Mouse (Mus musculus): ENCODE results near the gene Kidins220.

Gene Kidins220

DNA sequence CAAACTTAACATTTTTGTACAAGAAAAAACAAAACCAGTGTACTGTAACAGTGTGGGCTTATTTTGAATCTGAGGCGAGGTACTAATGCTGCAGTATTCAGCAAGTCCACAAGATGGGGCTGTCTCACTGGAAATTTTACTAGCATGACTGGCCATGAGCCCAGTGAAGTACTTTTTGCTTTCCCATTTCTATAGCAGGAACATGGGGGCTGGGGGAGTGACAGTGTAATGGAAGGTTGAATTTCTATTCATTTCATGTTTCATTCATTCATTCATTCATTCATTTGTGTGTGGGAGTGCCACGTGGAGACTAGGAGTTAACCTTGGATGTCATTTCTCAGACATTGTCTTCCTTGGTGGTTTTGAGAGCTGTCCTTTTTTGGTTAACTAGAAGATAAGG lies 52.7 kb downstream of the Kidins220 start:
- peak; percentile 63 for DNase-seq

DNA sequence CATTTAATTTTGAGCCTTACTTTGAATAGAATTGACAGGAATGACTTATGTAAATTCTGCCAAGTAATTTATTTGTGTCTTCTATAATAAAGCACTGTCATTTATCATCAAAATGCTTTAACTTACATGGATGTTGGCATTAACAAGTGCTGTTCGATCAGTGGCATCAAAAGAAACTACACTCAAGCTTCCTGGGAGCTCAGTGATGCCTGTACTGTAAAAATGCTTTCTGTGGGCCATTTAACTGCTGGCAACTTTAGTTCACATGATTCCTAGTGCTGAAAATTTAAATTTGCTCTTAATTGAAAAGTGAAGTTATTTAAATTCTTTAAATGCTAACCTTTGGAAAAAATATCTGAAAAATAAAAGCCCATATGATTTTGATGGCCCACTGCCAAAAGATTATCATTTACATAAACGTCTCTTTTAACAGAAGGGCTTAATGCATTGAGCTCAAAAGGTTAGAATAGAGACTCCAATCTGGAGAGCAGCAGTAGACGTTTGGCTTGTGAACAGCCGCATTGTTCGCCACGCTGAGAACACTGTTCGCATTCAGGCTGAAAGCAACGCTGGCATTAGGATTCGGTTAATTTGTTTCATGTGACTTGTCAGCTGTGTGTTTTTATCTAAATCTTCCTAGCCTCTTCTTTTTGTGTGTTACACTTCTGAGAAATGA lies 59.1 kb downstream of the Kidins220 start:
- DNase-seq: no peak

DNA sequence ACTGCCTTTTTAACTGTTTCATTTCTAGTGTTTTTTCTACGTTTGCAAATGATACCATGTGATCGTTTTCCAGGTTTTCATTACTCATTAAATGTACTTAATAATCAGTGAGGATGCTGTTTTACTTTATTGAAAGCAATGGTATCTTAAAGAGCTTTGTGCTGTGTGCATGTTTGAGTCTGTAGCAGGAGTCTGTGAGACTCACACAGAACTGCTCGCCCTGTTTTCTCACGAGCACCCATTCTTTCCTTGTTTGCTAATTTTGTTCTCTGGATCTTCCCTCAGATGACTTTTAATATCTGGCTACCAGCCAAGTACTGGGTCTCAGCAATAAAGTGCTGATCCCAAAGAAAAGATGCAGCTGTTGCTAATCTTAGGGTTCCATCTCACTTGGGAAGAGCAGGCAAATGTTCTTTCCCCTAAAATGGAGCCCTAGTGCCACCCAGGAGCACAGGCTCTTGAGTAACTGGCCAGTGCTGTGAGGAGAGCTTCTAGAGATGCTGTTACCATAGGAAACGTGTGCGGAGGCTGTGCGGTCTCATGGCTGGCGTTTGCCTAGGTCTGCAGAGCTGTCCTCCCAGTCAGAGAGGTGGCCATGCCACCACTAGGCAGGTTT lies 59.7 kb downstream of the Kidins220 start:
- peak; percentile 59 for DNase-seq

DNA sequence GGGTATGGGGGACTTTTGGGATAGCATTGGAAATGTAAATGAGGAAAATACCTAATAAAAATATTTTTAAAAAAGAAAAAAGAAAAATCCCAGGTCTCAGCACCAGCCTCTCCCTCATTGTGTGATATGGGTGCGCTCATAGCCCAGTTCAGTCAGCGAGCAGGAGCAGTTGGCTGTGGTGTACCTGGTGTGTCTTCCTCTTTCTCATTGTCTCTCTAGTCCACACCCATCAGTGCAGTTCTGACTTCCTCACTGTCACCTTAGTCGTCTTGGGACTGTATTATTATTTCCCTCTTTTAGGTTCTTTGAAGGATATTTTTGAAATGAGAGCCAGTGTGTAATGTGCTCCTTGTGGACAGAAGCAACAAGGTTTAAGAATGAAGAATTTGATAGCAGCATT lies 61.3 kb downstream of the Kidins220 start:
- DNase-seq: no peak

DNA sequence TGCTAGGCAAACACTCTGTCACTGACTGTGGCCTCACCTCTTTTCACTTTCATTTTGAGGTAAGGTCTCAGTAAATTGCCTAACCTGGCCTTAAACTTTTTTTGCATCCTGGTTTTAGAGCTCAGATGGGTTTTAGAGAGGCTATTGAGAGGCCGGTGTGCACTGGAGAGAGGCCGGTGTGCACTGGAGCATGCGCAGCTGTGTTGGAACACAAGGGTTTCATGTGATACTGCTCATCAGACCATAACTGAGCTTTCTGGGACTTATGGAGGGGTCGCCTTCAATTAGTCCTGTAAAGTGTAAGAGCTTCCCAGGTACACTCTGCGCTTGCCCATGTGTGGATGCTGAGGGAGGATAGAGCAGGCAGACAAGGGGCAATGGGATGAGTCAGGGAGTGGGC lies 62.5 kb downstream of the Kidins220 start:
- no peak for DNase-seq

DNA sequence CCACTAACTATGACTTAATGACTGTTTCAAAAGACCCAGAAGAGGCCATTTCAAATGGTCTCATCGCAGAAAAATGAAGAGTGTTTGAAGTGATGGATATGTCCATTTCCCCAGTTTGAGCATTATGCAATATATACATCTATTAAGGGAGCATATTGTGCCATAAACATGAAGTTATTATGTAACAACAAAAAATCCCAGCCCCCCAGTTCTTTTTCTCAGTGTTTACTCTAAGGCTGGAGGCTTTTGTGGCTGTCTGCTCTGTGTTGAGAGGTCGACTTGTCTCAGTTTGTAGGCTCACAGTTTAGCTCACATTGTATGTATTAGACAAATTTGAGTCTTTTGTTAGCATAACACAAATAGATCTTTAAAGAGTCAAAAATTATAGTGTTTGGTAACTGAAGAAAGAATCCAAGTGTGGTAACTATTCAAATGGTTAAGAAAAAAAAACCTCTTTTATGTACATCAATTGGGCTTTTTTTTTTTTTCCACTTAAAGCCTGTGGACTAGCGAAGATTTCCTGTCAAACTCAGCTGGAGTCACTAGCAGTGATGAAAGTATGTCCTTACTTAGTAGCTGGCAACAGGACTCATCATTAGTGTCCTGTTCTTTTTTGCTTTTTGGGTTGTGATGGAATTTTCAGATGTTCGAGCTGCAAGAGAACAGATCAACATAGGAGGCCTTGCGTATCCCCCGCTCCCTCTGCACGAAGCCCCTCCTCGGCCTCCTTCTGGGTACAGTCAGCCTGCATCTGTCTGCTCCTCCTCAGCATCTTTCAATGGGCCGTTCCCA lies 63.2 kb downstream of the Kidins220 start:
- no peak for DNase-seq

DNA sequence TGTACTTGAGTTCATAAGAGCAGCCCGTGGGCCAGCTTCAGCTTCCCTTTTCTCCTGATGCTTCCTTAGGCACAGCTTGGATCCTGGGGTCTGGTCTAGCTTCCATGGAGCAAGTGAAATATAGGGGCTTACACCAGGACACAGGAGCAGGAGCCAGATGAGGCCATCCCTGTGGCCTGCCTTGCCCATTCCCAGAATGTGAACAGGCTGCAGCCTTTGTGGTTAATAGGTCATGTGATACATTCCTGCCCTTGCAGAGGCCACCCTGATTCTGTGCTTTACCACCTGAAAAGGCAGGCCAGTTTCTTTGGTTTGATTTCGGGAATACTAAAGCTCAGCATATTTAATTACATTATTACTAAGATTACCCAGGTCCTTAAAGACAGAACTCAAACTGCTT lies 69.3 kb downstream of the Kidins220 start:
- no peak for DNase-seq

DNA sequence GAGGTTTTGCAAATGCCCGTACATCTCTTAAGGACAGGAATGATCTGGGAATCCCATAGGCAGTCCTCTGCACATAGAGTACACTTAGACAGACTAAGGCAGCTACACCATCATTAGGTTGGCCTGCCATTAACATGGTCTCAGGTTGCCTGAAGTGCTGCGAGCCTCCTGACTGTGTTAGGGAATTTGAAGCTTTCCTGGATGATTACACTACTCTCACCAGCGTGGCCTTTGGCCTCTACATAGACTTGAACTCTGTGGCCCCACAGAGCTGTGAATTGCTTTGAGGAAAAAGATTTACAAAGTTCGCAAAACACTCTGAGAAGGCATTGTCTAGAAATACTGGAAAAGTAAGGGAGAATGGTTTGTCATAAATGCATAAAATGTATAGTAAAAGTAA lies 69.9 kb downstream of the Kidins220 start:
- DNase-seq: no peak

DNA sequence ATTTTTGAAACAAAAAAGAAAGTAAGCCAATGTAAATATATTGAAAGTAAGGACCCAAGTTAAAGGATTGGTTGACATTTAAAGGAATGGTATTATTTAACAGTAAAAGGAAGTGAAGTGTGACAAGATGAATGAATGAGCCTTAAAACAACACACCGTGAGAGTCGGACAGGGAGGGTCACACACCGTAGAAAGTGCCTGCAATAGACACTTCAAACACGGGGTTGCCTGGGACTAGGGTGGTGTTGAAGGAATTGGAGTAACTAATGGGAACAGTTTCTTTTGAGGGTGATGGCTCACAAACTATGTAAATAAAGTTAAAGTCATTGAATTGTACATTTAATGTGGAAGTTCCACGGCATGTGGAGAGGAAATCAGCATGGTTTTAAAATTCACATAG lies 74.5 kb downstream of the Kidins220 start:
- no peak for DNase-seq

DNA sequence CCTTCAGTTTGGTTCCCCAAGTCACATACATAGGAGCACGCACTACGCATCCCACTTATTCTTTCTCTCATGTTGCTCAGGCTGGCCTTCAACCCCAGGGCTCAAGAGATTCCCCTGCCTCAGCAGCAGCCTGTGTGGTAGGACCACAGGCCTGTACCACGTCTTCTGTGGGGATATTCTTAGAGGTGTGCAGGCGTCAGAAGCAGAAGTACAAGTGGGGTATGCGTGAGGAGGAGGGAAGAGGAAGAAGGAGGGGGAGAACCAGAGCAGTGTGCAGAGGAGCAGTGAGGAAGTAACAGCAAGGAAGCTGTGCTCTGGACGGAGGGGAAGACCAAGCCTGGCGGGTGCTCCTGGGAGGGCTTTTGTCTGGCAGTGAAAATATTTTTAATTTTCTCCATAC lies 79.8 kb downstream of the Kidins220 start:
- no peak for DNase-seq

DNA sequence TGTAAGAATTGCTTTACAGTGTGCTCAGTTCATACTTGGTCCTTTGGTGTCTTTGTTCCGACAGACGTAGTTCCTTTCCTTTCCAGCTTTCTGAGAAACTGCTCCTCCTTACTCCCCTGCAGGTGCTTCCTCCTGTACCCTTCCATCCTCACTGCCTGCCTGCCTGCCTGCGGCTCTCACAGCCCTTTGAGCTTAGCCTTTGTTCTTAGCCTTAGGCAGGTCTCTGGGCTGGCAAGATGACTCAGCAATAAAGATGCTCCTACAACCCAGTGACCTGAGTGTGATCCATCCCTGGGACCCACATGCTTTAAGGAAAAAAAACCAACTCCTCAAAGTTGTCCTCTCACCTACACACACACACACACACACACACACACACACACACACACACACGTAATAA lies 80.2 kb downstream of the Kidins220 start:
- no peak for DNase-seq

DNA sequence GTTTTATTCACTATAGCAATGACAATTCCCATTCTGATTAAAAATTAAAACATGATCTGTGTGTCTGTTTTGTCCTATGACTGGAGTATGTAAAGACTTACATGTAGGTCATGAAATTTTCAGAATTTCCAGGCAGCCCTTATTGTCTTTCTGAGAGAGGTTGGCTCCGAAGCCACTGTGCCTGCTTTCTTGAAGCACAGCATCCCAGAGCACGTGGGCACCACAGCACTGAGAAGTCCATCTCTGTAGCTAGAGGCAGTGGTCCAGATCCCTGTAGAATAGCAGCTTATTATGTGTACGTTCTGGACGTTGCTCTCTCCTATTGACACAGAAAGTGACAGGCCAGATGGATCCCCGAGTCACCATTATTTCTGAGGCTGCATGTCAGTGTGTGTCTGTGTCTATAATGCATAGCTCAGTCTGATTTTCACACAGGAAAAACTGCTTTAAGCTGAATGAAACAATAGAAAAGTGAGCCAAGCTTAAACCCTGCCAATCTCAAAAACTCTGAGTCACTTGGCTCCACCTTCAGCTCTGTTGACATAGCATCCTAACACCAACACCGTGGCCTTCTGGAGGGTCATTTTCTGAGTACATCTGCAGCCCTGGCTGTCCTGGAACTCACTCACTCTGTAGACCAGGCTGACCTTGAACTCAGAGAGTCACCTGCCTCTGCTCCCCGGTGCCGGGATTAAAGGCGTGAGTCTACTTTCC lies 84.9 kb downstream of the Kidins220 start:
- no peak for DNase-seq

DNA sequence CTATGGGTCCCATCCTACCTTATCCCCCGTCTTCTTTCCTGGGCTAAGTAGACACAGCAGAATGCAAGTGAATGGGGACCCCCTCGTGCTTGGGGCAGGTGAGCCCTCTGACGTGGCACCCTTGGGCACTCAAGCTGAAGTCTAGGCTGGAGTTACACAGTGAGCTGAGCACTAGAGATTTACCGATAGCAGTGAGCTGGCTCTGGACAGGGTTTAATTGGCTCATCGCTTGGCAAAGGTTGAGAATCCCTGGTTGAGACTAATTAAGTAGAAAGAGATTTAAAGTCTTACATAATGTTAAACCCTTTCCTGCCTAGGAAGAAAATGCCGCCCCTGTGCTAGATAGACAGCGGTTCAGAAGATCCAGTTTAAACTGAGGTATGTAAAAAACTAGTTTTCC lies 86.2 kb downstream of the Kidins220 start:
- peak; percentile 25 for DNase-seq

DNA sequence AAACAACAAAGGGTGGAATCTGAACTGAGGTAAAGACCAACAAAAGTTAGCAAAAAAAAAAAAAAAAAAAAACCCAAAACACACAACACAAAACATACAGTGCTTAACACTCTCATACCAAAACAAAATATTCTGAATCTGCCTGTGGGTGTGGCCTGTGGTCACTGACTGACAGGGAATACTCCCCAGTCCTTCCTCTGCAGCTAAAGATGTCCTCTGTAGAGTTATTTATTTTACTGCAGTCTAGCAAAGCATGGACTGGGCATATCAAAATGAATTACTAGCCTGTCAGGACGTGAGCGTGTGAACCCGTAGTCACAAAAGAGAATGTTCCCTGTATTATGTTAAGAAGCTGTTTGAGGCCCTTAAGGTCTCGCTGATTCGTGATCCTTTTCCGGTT lies 87.5 kb downstream of the Kidins220 start:
- no peak for DNase-seq

DNA sequence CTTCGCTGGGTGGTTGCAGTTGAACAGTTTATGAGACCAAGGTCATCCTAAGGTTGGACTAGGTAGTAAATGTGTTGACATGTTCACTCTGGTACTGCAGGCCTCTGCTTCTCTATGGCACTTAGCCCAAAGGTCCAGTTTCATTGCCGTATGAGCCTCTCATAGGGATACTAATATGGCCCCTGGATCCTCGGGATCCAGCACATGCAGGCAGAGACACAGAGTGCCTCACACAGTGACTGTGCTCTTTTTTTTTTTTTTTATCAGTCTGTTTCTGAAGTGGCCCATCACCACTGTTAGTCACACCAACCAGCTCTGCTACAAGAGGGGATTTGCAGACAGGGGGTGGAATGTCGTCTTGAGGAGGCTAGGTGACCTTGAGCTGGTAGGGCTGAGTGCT lies 98.6 kb downstream of the Kidins220 start:
- DNase-seq: no peak

DNA sequence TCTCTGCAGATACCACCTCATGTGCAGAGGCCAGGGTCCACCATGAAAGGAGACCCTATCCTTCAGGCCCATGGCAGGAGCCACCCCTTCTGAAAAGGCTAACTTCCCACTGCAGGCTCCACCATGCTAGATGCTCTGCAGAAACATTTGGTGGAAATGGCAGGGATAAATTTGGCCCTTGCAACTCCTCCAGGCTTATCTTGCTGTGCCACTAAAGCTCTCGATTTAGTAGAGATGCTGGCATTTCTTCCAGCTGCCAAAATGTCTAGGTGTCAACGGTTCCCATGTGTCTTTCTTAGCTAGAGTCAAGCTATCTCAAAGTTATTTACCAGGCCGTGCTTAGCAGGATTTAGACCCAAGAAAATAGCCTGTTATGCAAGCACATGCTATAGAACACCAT lies 99.6 kb downstream of the Kidins220 start:
- DNase-seq: no peak

DNA sequence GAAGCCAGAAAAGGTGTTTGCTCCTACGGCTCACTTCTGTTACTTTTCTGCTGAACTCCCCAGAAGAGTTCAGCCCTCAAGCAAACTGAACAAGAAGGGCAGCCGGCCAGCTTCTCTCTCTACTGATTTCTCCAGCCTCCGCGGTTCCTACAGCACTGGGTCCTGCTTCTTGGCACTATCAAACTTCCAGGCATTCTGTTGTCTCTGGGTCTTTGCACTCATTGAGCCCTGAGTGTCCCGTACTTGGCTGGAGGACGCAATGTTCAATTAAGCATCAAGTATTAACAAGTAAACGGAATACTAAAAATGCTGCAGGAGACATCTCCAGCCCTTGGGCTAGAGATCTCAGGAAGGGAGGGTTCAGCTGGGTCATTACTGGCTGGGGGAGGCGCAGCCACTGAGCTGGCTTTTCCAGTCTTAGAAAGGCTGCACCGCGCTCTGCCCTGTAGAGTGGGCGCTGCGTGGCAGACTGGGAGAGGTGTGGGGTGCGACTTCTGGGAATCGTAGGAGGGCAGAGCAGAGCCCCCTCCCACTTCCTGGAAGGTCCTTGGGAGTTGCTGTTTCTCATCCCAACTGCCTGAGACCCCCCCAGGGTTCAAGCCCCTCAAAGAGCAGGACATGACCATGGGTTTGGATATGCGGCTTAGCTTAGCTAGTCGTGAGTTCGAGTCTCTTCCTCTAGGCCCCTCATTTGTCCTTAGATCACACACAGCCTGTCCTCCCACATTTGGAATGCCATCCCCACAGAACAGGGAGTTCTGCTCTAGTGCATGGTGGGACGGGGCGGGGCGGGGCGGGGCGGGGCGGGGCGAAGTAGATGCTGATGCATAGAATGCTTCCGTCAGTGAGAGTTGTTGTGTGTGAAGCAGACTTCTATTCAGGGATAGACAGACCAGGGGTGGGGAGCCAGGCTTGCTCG lies 108.8 kb downstream of the Kidins220 start:
- DNase-seq: peak; percentile 35

DNA sequence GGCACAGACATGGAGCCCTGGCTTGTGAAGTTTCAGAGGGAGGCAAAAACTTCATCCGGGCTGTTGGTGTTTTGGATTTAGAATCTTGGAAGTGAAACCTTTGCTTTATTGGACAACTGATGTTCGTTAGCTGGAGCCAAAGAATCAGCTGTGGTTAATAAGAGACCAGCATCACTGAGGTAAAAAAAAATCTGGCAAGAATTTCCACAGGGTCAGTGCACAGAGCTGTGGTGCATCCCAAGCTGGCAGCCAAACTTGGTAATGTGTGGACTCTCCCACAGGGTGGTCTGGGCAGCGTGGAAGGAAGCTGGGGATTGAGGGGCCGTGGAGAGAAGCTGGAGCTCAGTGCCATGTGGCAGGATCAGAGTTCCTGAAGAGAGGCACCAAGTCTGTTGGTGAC lies 112.2 kb downstream of the Kidins220 start:
- DNase-seq: peak; percentile 88

DNA sequence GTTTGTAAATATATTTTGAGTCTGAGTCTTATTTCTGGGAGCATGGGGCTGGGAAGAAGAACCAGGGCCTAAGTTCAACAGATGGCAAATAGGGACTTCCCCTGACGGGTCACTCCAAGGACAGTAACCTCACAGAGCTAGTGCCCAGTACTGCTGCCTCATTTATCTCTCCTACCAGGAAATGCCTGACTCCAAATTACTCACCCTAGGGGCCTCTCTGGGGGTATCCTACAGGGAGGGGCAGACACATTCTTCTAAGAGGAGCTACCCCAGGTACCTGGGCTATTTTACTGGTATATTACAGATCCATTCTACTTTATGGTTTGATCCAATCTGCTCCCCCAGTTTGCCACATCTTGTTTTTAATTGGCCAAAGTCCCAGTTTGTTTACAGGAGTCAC lies 114.7 kb downstream of the Kidins220 start:
- DNase-seq: no peak

DNA sequence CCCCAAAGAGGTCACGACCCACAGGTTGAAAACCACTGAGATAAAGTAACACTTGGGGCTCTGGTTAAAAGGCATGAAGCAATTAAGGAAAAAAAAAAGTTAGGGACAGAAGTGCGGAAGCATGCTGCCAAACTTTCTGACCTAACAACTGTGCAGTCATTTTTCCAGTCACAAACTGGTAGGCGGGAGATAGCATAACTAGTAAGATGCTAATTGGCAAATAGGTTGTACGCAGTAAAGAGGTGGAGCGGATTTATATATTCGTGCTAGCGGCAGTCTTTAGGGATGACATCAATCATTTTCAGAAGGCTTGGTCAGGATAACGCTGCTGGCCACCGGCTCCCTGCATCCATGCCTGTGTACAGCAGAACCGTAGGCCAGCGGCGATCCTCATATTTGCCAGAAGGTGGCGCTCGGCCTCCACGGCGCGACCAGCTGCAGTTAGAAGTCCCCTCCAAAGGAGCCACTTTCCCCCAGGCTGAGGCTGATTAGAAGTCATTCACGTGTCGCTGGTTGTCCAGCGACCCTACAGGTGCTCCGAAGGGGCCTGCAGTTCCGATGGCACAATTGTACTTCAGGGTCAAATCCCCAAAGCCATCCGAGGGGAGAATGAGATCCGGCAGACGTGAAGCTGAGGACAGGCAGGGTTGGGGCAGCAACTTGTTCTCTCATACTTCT lies 117.4 kb downstream of the Kidins220 start:
- DNase-seq: peak; percentile 94

DNA sequence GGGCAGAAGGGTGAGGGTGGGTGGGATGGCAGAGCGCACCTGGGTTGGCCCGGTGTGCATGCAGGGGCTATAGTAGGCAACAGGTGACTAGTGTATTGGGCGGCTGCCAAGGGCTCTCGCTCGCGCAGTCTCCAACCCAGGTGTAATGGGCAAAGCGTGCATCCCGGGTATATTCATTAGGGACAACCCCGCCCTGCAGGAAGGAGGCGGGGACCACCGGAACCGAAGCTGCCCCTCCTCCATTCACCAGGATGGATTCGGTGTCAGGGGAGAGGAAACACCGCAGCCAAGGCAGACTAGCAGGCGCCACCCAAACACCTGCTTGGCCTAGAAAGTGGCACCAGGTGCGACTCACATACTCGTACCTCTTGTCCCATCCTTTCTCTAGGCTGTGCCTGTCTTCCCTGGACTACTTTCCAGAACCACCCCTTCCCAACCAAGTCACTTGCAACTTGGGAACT lies 118.1 kb downstream of the Kidins220 start:
- DNase-seq: peak; percentile 93
